In the genomic region with DNA sequence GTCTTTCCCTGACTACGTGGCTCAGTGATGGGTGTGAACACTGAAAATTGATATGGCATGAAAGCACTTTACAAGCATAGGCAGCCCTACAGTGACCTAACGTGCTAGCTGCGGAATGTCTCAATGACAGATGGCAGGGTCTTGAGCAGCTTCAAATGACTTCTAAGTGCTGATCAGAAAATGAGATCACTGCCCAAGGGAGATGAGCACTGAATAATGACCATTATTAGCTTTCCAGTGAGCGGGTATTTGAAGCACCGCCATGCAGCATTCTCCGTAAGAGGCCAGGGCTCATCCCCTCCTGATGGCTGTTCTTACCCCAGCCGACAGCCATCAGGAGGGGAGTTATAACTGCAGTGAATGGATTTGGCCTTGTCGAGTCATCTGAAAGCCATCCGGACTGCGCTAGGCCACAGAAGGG, we compare ENCODE assay signal across 16 mouse cellular contexts.
DNase-seq lines count a peak whose midpoint lies in the region; ATAC-seq lines count a peak whose summit lies in the region.
"Had no signal": no experiment of that assay in that cellular context is flagged by ENCODE, and none has a peak within 500 bp of the region (broad histone marks: within the 10 kb centered on the region; RNA-seq: fewer than 3 reads in every experiment).

No protein-coding gene starts in this region.

- H3K4me3 ChIP-seq in embryonic facial prominence, embryonic 11.5 days (ENCODE audit: low read depth, low read length): no peak overlapping the region
- H3K4me3 ChIP-seq in limb, embryonic 15.5 days: no peak overlapping the region
- no peak overlapping the region for H3K4me3 ChIP-seq in neural tube, embryonic 13.5 days
- H3K4me3 ChIP-seq: heart, embryonic 15.5 days; layer of hippocampus, adult 2 months; limb, embryonic 12.5 days; lung, embryonic 15.5 days; myocyte had no signal

- H3K9ac ChIP-seq in embryonic facial prominence, embryonic 11.5 days (replicated peaks; ENCODE audit: low read length): no peak overlapping the region
- H3K9ac ChIP-seq in limb, embryonic 15.5 days: 0 out of 2 replicates have a peak overlapping the region, but pooled peaks have one; percentile 2
- peak overlapping the region; percentile 9; the same call in 1 of the 2 replicates for H3K9ac ChIP-seq in neural tube, embryonic 13.5 days
- H3K9ac ChIP-seq: heart, embryonic 15.5 days; limb, embryonic 12.5 days; lung, embryonic 15.5 days had no signal

- peak; percentile 7 to 12 for DNase-seq in cerebellum, postnatal 10 days
- DNase-seq in cerebellum, adult 9-10 months: no peak
- peak; percentile 57 for DNase-seq in embryonic facial prominence, embryonic 11.5 days (ENCODE audit: low spot score)
- no peak for DNase-seq in thymus, postnatal 36 days
- DNase-seq in layer of hippocampus, adult 9-11 months: no peak
- DNase-seq: gastrocnemius, postnatal 10 days; kidney, adult 11 months; right cerebral cortex, postnatal 4 days had no signal

- no peaks in the 10 kb centered on the region for H3K9me3 ChIP-seq in embryonic facial prominence, embryonic 11.5 days (replicated peaks; ENCODE audit: control insufficient read depth, low read length)
- no peaks in the 10 kb centered on the region for H3K9me3 ChIP-seq in limb, embryonic 15.5 days
- H3K9me3 ChIP-seq in neural tube, embryonic 13.5 days: no peaks in the 10 kb centered on the region
- H3K9me3 ChIP-seq: heart, embryonic 15.5 days; limb, embryonic 12.5 days; lung, embryonic 15.5 days had no signal

- no peaks in the 10 kb centered on the region for H3K36me3 ChIP-seq in embryonic facial prominence, embryonic 11.5 days (replicated peaks; ENCODE audit: control insufficient read depth, insufficient read depth, low read depth, low read length)
- H3K36me3 ChIP-seq in limb, embryonic 15.5 days: no peaks in the 10 kb centered on the region
- H3K36me3 ChIP-seq in neural tube, embryonic 13.5 days: peaks cover 6% of the 10 kb centered on the region; the same call in 1 of the 2 replicates
- H3K36me3 ChIP-seq: heart, embryonic 15.5 days; limb, embryonic 12.5 days; lung, embryonic 15.5 days had no signal

- H3K4me2 ChIP-seq in embryonic facial prominence, embryonic 11.5 days (ENCODE audit: low read depth, low read length): no peak overlapping the region
- no peak overlapping the region for H3K4me2 ChIP-seq in limb, embryonic 15.5 days
- no peak overlapping the region for H3K4me2 ChIP-seq in neural tube, embryonic 13.5 days
- H3K4me2 ChIP-seq: heart, embryonic 15.5 days; limb, embryonic 12.5 days; lung, embryonic 15.5 days had no signal

- WGBS in embryonic facial prominence, embryonic 11.5 days: 48% methylated on average over 10 of the region's 10 CpGs
- WGBS in limb, embryonic 15.5 days: 49% methylated on average over 10 of the region's 10 CpGs
- WGBS in neural tube, embryonic 13.5 days: 37% methylated on average over 10 of the region's 10 CpGs

- peak; percentile 87 for ATAC-seq in embryonic facial prominence, embryonic 11.5 days (replicated peaks; ENCODE audit: insufficient number of reproducible peaks, low FRiP score, low TSS enrichment, low read depth)
- no peak for ATAC-seq in limb, embryonic 15.5 days (ENCODE audit: insufficient number of reproducible peaks, low FRiP score, low TSS enrichment, low read depth)
- peak; percentile 74 for ATAC-seq in neural tube, embryonic 13.5 days (ENCODE audit: low read depth)
- no peak for ATAC-seq in inflammation-experienced regulatory T-cells, adult 6 months

- no peaks in the 10 kb centered on the region; the same call in 1 of the 2 replicates for H3K4me1 ChIP-seq in embryonic facial prominence, embryonic 11.5 days (ENCODE audit: control insufficient read depth, insufficient read depth, low read length)
- H3K4me1 ChIP-seq in limb, embryonic 15.5 days: 0 out of 2 replicates have a peak, but pooled peaks cover 5% of the 10 kb centered on the region
- H3K4me1 ChIP-seq in neural tube, embryonic 13.5 days (replicated peaks): peaks cover 13% of the 10 kb centered on the region
- H3K4me1 ChIP-seq: heart, embryonic 15.5 days; lung, embryonic 15.5 days had no signal

- no peaks in the 10 kb centered on the region for H3K27me3 ChIP-seq in embryonic facial prominence, embryonic 11.5 days (ENCODE audit: control insufficient read depth, insufficient read depth, low read length)
- H3K27me3 ChIP-seq in limb, embryonic 15.5 days: no peaks in the 10 kb centered on the region
- H3K27me3 ChIP-seq in neural tube, embryonic 13.5 days: no peaks in the 10 kb centered on the region
- H3K27me3 ChIP-seq: heart, embryonic 15.5 days; limb, embryonic 12.5 days; lung, embryonic 15.5 days had no signal

- no peak overlapping the region for H3K27ac ChIP-seq in embryonic facial prominence, embryonic 11.5 days (replicated peaks; ENCODE audit: low read depth, low read length)
- no peak overlapping the region for H3K27ac ChIP-seq in limb, embryonic 15.5 days
- peak overlapping the region; percentile 74 for H3K27ac ChIP-seq in neural tube, embryonic 13.5 days (replicated peaks)
- H3K27ac ChIP-seq: heart, embryonic 15.5 days; layer of hippocampus, adult 2 months; limb, embryonic 12.5 days; lung, embryonic 15.5 days had no signal

Comparison
In these comparisons a context has a peak if more than half of its experiments do, and no peak if none do; other contexts are left out.
1. DNase-seq: peak in cerebellum, postnatal 10 days (2 of 2) and embryonic facial prominence, embryonic 11.5 days (single experiment); none in cerebellum, adult 9-10 months (single experiment), thymus, postnatal 36 days (0 of 2) and layer of hippocampus, adult 9-11 months (single experiment).
2. ATAC-seq: peak in embryonic facial prominence, embryonic 11.5 days (single experiment) and neural tube, embryonic 13.5 days (single experiment); none in limb, embryonic 15.5 days (single experiment) and inflammation-experienced regulatory T-cells, adult 6 months (single experiment).